Mouse (Mus musculus) lung, postnatal 0 days (tissue): ENCODE data around the gene Sgms1. TPM values are rescaled to one million over a fixed set of nuclear protein-coding genes. Genes with fewer than 3 reads are reported as not detected.

ENCODE experiments used
- ATAC-seq: fragments of 200-750 bp; cut with Nextera tagmentation; 2 replicates; pipeline ENCODE4 v1.8.0; 2017; ENCODE audit warnings: moderate library complexity
- DNase-seq: peaks from one replicate; pipeline ENCODE4 v3.0.0-alpha.2; 2016; ENCODE audit warnings: low spot score
- H3K27ac ChIP-seq: fragments of 300-500 bp; sonication (generic); 2 replicates; pipeline ENCODE4 v1.5.1; 2014; ENCODE audit warnings: antibody characterized with exemption, mild to moderate bottlenecking, low read length, mixed read lengths
- H3K27me3 ChIP-seq: fragments of 300-500 bp; sonication (generic); replicated peaks from 2 replicates; pipeline ENCODE4 v1.6.1; 2014; ENCODE audit warnings: low read length, mixed read lengths; ENCODE audit not compliant: insufficient read depth
- H3K36me3 ChIP-seq: fragments of 300-500 bp; sonication (generic); 2 replicates; pipeline ENCODE4 v1.6.1; 2014; ENCODE audit warnings: low read length, mixed read lengths; ENCODE audit not compliant: insufficient read depth
- H3K4me1 ChIP-seq: fragments of 300-500 bp; sonication (generic); 2 replicates; pipeline ENCODE4 v1.6.1; 2014; ENCODE audit warnings: antibody characterized with exemption, low read depth, low read length, mixed read lengths; ENCODE audit not compliant: insufficient read depth
- H3K4me2 ChIP-seq: fragments of 300-500 bp; sonication (generic); replicated peaks from 2 replicates; pipeline ENCODE4 v1.6.1; 2014; ENCODE audit warnings: low read depth, mild to moderate bottlenecking, low read length, moderate library complexity, mixed read lengths
- H3K4me3 ChIP-seq: fragments of 300-500 bp; sonication (generic); 2 replicates; pipeline ENCODE4 v1.5.1; 2014; ENCODE audit warnings: low read depth, low read length
- H3K9ac ChIP-seq: fragments of 300-500 bp; sonication (generic); replicated peaks from 2 replicates; pipeline ENCODE4 v1.6.1; 2014; ENCODE audit warnings: low read depth, mild to moderate bottlenecking
- H3K9me3 ChIP-seq: fragments of 300-500 bp; sonication (generic); 2 replicates; pipeline ENCODE4 v1.6.1; 2016; ENCODE audit warnings: low read length, mixed read lengths
- CTCF ChIP-seq: IDR thresholded peaks from 2 replicates; pipeline ENCODE4 v1.5.1; 2016; ENCODE audit warnings: antibody characterized with exemption, mild to moderate bottlenecking
- EP300 ChIP-seq: IDR thresholded peaks from 2 replicates; pipeline ENCODE4 v1.6.1; 2016; ENCODE audit warnings: antibody characterized with exemption, mild to moderate bottlenecking, control low read depth
- WGBS: fragments of 180-500 bp; shearing (Covaris S2); extraction: QIAGEN DNeasy Blood & Tissue Kit; methylation state at CpG from one replicate; pipeline ENCODE4 v1.1.7; 2014; 5-methylcytosine and 5-hydroxymethylcytosine counted together
- polyA plus RNA-seq: library from polyadenylated mRNA; unstranded; fragments of >200 nt; fragmentation: Nextera tagmentation; extraction: Ambion mirVana; gene quantifications from 2 replicates; pipeline ENCODE4 v1.2.1, GENCODE M21; 2015

Sgms1 gene
- polyA plus RNA-seq, 1 experiment from 2014 or later: 59.3 TPM

GRCm38 (mm10) chr19:32198494-32199106 lies 190.9 kb downstream of the Sgms1 start:
- WGBS: 96% methylated on average over 7 of the region's 7 CpGs
- no peak overlapping the region for H3K4me3 ChIP-seq
- TF ChIP-seq CTCF: no peak
- TF ChIP-seq EP300: no peak
- 0 out of 2 replicates have a peak overlapping the region, but pooled peaks have one; percentile 69 for H3K27ac ChIP-seq
- peaks cover 46% of the 10 kb centered on the region for H3K4me1 ChIP-seq
- DNase-seq (no peak), ATAC-seq (no peak)
- no peak overlapping the region for H3K4me2 ChIP-seq
- H3K36me3 ChIP-seq: no peaks in the 10 kb centered on the region; the same call in 1 of the 2 replicates
- H3K27me3 ChIP-seq: no peaks in the 10 kb centered on the region
- no peaks in the 10 kb centered on the region for H3K9me3 ChIP-seq
- no peak overlapping the region for H3K9ac ChIP-seq

GRCm38 (mm10) chr19:32196976-32197819 lies 192.3 kb downstream of the Sgms1 start:
- TF ChIP-seq EP300 (peak; percentile 46), CTCF (no peak)
- ATAC-seq: 0 out of 2 replicates have a peak, but pooled peaks have one; percentile 20
- 43% methylated on average over 15 of the region's 15 CpGs for WGBS
- Histone ChIP-seq H3K4me3 (no peak overlapping the region), H3K9ac (no peak overlapping the region), H3K27ac (peak overlapping the region; percentile 54), H3K4me1 (peaks cover 42% of the 10 kb centered on the region), H3K27me3 (no peaks in the 10 kb centered on the region), H3K4me2 (no peak overlapping the region), H3K9me3 (no peaks in the 10 kb centered on the region), H3K36me3 (no peaks in the 10 kb centered on the region; the same call in 1 of the 2 replicates)
- peak; percentile 49 for DNase-seq

GRCm38 (mm10) chr19:32196222-32196621 lies 193.3 kb downstream of the Sgms1 start:
- ATAC-seq (peak; percentile 75), DNase-seq (peak; percentile 92)
- peaks cover 35% of the 10 kb centered on the region for H3K4me1 ChIP-seq

DNA sequence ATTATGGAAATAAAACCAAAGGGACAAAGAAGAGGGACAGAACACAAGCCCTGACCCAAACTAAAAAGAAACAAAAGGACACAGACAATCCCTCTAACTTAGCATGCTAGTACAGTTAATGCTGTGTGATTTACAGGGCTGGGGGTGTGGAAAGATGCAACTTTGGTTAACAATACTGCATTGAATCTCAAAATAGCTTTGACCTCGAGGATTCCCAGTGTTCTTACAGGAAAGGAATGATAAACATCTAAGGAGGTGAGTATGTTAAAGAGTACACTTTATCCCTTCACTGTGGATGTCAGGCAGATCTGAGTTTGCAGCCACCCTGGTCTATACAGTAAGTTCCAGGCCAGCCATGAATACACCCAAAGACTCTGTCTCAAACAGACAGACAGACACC lies 194.7 kb downstream of the Sgms1 start:
- Histone ChIP-seq H3K36me3 (no peaks in the 10 kb centered on the region; the same call in 1 of the 2 replicates), H3K9ac (no peak overlapping the region), H3K4me1 (peaks cover 31% of the 10 kb centered on the region), H3K27ac (no peak overlapping the region), H3K9me3 (no peaks in the 10 kb centered on the region), H3K4me2 (peak overlapping the region; percentile 33; the same call in 1 of the 2 replicates), H3K27me3 (no peaks in the 10 kb centered on the region), H3K4me3 (no peak overlapping the region)
- 12% methylated on average over 1 of the region's 1 CpGs for WGBS
- no peak for TF ChIP-seq EP300
- TF ChIP-seq CTCF: no peak
- no peak for DNase-seq
- no peak for ATAC-seq

More at GRCm38 (mm10) chr19:32196222-32196621, 193.3 kb downstream of the Sgms1 start:
- H3K4me2 ChIP-seq: peak overlapping the region; percentile 6; the same call in 1 of the 2 replicates
- 33% methylated on average over 5 of the region's 5 CpGs for WGBS
- no peaks in the 10 kb centered on the region; the same call in 1 of the 2 replicates for H3K36me3 ChIP-seq
- no peak overlapping the region for H3K9ac ChIP-seq
- H3K9me3 ChIP-seq: no peaks in the 10 kb centered on the region
- TF ChIP-seq CTCF (no peak), EP300 (peak; percentile 93)
- no peaks in the 10 kb centered on the region for H3K27me3 ChIP-seq
- H3K4me3 ChIP-seq: no peak overlapping the region
- H3K27ac ChIP-seq: peak overlapping the region; percentile 54

GRCm38 (mm10) chr19:32194074-32194473 lies 195.4 kb downstream of the Sgms1 start:
- no peaks in the 10 kb centered on the region for H3K27me3 ChIP-seq
- WGBS: 100% methylated on average over 3 of the region's 3 CpGs
- no peak overlapping the region for H3K4me2 ChIP-seq
- ATAC-seq (no peak), DNase-seq (no peak)
- H3K4me3 ChIP-seq: no peak overlapping the region
- no peak for TF ChIP-seq CTCF
- no peak for TF ChIP-seq EP300
- no peaks in the 10 kb centered on the region for H3K9me3 ChIP-seq
- H3K4me1 ChIP-seq: peaks cover 28% of the 10 kb centered on the region
- H3K27ac ChIP-seq: no peak overlapping the region
- H3K36me3 ChIP-seq: no peaks in the 10 kb centered on the region; the same call in 1 of the 2 replicates
- no peak overlapping the region for H3K9ac ChIP-seq

DNA sequence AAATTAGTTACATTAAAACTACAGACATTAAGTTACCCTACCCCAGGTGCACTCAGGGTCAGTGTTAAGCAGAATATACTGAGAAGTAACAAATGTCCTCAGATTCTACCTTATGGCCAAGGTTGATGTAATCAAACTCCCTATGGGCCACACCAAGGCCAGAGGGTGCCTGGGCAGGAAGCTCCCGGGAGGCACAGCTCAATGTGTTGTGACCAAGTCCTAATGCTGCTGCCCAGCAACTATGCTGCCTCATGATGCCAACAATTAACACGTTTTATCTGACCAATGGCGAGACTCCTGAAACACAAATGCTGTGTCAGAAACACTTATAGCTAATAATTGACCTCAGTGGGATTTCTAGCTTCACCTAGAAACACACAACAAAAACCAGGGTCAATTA lies 197.9 kb downstream of the Sgms1 start:
- WGBS: 62% methylated on average over 3 of the region's 3 CpGs
- Histone ChIP-seq H3K36me3 (no peaks in the 10 kb centered on the region; the same call in 1 of the 2 replicates), H3K4me3 (no peak overlapping the region), H3K9me3 (no peaks in the 10 kb centered on the region), H3K27me3 (no peaks in the 10 kb centered on the region), H3K9ac (no peak overlapping the region), H3K27ac (no peak overlapping the region), H3K4me2 (no peak overlapping the region), H3K4me1 (peaks cover 26% of the 10 kb centered on the region; the same call in 1 of the 2 replicates)
- DNase-seq: no peak
- TF ChIP-seq CTCF: no peak
- TF ChIP-seq EP300: no peak
- ATAC-seq: no peak
